Mouse (Mus musculus): ENCODE measurements around the gene Trim40. TPM values are rescaled to one million over a fixed set of nuclear protein-coding genes. Genes with fewer than 3 reads are reported as not detected.

Trim40 gene
- polyA plus RNA-seq, 1 experiment from 2014 or later, result not detected

DNA sequence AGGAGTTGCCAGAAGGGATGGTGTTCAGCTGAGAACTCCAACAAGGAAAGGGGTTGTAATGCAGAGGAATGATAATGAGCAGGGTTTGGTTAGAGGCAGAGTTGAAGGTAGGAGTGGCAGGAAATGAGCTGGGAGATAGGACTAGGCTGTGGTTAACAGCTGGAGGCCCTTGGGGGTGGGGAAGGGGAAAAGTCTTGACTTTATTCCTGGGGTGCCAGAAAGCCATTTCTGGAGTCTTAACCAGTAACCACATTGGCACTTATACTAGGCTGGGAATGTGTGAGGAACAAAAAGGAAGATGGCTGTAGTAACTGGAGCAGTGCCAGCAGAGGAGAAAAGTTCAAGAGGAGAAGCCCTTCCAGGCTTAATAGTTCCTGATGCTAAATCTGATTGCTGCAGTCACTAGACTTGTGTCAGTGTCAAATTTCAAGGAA is 45.6 kb downstream of the Trim40 start:
- ATAC-seq (no peak), DNase-seq (ENCODE audit: low read depth, low spot score) (no peak)
- ChIA-PET POLR2A (interaction anchor here (0.7 kb wide), 1 partner anchor 1582 kb away, joined by 3 read pairs; no protein-coding TSS in a partner anchor), CTCF (interaction anchor here (0.7 to 1.0 kb wide), 3 partner anchors 17 to 28 kb away, joined by 3 to 4 read pairs (median 3); no protein-coding TSS in a partner anchor)
- in situ Hi-C loops (cut with MboI; ENCODE audit: low pct_unique_long_range_greater_than_20kb), result no loop called here
- TF ChIP-seq CTCF (IDR thresholded peaks at IDR 0.05), result no peak
- no peaks in the 10 kb centered on the region for H3K27me3 ChIP-seq

GRCm38 (mm10) chr17:36843696-36844095 is 46.2 kb downstream of the Trim40 start:
- POLR2A ChIA-PET, result interaction anchor here (0.7 kb wide), 1 partner anchor 1582 kb away, joined by 3 read pairs; no protein-coding TSS in a partner anchor
- in situ Hi-C loops (cut with MboI; ENCODE audit: low pct_unique_long_range_greater_than_20kb), result no loop called here
- DNase-seq (ENCODE audit: low read depth, low spot score) (no peak), ATAC-seq (no peak)
- CTCF ChIA-PET, result interaction anchor here (0.7 to 1.6 kb wide), 3 partner anchors 8 to 20 kb away, joined by 3 to 5 read pairs (median 3); no protein-coding TSS in a partner anchor
- no peak for TF ChIP-seq CTCF (IDR thresholded peaks at IDR 0.05)
- no peaks in the 10 kb centered on the region for H3K27me3 ChIP-seq

DNA sequence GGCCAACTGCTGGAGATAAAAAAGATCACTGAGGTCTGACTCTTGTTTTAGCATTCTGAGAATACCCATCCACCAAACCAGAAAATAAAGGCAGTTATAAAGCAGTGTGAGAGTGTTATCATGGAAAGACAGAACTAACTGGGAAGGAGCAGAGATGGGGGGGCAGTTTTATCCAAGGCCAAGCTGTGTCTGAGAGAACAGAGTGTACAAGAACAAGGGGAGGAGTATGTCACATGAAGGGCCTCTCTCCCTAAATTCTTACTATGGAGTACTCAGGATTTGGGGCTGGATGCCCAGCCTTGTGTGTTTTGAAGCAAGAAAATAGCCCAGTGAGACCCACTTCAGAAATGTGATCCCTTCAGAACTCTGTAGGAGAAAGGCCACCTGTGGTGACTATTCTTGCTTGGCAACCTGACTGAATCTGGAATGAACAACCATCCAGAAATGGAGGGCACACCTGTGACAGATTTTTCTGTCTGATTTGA is 48.9 kb downstream of the Trim40 start:
- ChIA-PET POLR2A (no interaction called here), CTCF (no interaction called here)
- in situ Hi-C loops (cut with MboI; ENCODE audit: low pct_unique_long_range_greater_than_20kb), result no loop called here
- ATAC-seq (no peak), DNase-seq (ENCODE audit: low read depth, low spot score) (no peak)
- TF ChIP-seq CTCF (IDR thresholded peaks at IDR 0.05), result no peak
- no peaks in the 10 kb centered on the region for H3K27me3 ChIP-seq

- POLR2A ChIA-PET, result no interaction called here
- ATAC-seq (no peak), DNase-seq (ENCODE audit: low read depth, low spot score) (no peak)
- CTCF ChIA-PET, result interaction anchor here (1.2 kb wide), 1 partner anchor 16 kb away, joined by 3 read pairs; no protein-coding TSS in a partner anchor
- TF ChIP-seq CTCF (IDR thresholded peaks at IDR 0.05), result no peak
- in situ Hi-C loops (cut with MboI; ENCODE audit: low pct_unique_long_range_greater_than_20kb), result no loop called here
- H3K27me3 ChIP-seq, result no peaks in the 10 kb centered on the region
These were observed 50.0 kb downstream of the Trim40 start for GRCm38 (mm10) chr17:36839931-36840330.

DNA sequence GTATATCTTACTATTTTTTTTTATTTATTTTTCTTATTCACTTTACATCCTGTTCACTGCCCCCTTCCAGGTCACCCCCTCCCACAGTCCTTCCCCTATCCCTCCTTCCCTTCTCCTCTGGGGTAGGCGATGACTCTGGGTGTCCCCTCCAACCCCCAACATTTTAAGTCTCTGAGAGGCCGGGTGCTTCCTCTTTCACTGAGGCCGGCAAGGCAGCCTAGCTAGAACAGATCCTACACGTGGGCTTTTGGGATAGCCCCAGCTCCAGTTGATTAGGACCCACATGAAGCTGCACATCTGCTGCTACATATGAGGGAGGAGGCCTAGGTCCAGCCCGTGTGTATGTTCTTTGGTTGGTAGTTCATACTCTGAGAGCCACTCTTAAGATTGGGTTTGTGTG is 50.9 kb downstream of the Trim40 start:
- DNase-seq (ENCODE audit: low read depth, low spot score) (no peak), ATAC-seq (no peak)
- in situ Hi-C loops (cut with MboI; ENCODE audit: low pct_unique_long_range_greater_than_20kb), result no loop called here
- TF ChIP-seq CTCF (IDR thresholded peaks at IDR 0.05), result no peak
- H3K27me3 ChIP-seq, result no peaks in the 10 kb centered on the region
- POLR2A ChIA-PET, result no interaction called here
- CTCF ChIA-PET, result interaction anchor here (1.2 kb wide), 1 partner anchor 15 kb away, joined by 3 read pairs; no protein-coding TSS in a partner anchor

DNA sequence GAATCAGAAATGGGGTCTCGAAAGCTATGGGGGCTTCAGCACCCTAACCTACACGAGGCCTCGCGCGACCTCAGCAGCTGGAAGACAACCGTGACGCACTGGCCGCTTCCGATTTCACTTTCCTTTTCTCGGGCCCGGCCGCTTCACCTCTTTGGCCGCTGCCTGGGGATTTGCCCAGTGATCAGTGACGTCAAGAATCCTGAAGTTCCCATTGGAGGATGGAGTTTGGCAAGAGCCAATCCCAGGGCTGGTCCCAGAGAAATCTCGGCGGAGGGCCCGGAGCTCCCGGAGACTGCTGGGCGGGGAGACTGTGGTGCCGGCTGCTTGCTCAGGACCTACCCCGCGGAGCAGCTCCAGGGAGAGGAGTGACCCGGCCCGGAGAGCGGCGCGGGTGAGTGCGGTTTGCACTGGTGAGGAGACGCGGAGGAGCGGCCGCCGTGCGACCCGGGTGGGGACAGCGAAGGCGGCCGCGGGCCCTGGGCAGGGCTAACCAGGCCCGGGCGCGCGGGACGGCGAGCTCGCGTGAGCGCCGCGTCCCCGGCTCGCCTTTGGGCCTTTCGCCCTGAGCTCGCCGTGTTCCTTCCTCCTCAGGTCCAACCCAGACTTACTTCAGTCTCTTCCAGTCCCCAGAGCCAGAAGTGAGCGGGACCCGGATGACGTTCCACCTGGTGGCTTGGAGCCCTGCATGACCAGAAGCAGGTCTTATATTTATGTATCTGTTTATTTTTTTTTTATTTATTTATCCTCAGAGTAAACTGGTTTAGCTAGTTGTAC is 52.9 kb downstream of the Trim40 start, which contains the start of gene Trim26:
TSS of gene Trim26 (plus strand) at position 261 of the 774 bp plus-strand sequence.
- DNase-seq (ENCODE audit: low read depth, low spot score) (peak; percentile 95), ATAC-seq (peak; percentile 99)
- no peak for TF ChIP-seq CTCF (IDR thresholded peaks at IDR 0.05)
- in situ Hi-C loops (cut with MboI; ENCODE audit: low pct_unique_long_range_greater_than_20kb), result no loop called here
- ChIA-PET POLR2A (interaction anchor here (0.6 to 1.0 kb wide), 2 partner anchors 14 to 43 kb away, joined by 3 read pairs; no protein-coding TSS in a partner anchor), CTCF (interaction anchor here (0.6 to 4.5 kb wide), 5 partner anchors 10 to 59 kb away, joined by 3 to 26 read pairs (median 3); no protein-coding TSS in a partner anchor)
- peaks cover 2% of the 10 kb centered on the region for H3K27me3 ChIP-seq

DNA sequence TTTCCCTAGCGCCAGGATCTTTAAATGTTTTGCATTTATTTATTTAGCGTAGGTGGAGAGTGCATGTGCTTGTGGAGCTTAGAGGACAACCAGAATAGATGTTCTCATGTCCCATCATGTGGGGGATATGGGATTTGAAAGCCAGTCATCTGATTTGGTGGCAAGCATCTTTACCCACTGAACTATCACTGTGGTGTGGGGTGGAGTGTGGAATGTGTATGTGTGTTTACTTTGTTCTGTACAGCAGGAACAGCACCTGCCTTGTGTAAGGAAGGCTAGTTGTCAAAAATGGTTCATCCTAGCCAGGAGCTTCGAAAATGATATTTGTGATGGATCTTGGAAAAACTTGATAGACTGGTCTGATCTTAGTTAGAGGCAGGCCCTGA is 53.5 kb downstream of the Trim40 start:
- no peak for DNase-seq (ENCODE audit: low read depth, low spot score)
- no peak for TF ChIP-seq CTCF (IDR thresholded peaks at IDR 0.05)
- no peak for ATAC-seq
- H3K27me3 ChIP-seq, result peaks cover 8% of the 10 kb centered on the region
- in situ Hi-C loops (cut with MboI; ENCODE audit: low pct_unique_long_range_greater_than_20kb), result no loop called here
- ChIA-PET CTCF (interaction anchor here (0.9 to 4.5 kb wide), 5 partner anchors 10 to 60 kb away, joined by 3 to 26 read pairs (median 3); no protein-coding TSS in a partner anchor), POLR2A (no interaction called here)

- in situ Hi-C loops (cut with MboI; ENCODE audit: low pct_unique_long_range_greater_than_20kb), result no loop called here
- POLR2A ChIA-PET, result interaction anchor here (0.7 kb wide), 1 partner anchor 319 kb away, joined by 3 read pairs; no protein-coding TSS in a partner anchor
- CTCF ChIA-PET, result interaction anchor here (0.7 to 4.5 kb wide), 7 partner anchors 9 to 61 kb away, joined by 3 to 26 read pairs (median 3); no protein-coding TSS in a partner anchor
- no peak for ATAC-seq
- no peak for TF ChIP-seq CTCF (IDR thresholded peaks at IDR 0.05)
- H3K27me3 ChIP-seq, result peaks cover 14% of the 10 kb centered on the region
- DNase-seq (ENCODE audit: low read depth, low spot score), result no peak
These were observed 54.1 kb downstream of the Trim40 start for GRCm38 (mm10) chr17:36835591-36836426.

DNA sequence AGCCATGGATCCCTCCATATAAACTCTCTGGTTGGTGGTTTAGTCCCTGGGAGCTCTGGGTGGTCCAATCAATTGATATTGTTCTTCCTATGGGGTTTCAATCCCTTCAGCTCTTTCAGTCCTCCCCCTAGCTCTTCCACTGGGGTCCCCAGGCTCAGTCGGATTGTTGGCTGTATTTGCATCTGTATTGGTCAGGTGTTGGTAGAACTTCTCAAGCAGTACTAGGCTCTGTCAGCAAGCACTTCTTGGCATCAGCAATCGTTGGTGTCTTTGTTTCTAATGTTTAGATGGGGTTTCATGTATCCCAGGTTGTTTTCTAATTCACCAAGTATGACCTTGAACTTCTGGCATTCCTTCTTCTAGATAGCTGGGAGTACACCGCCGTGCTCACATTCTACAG is 57.2 kb downstream of the Trim40 start:
- no peak for DNase-seq (ENCODE audit: low read depth, low spot score)
- TF ChIP-seq CTCF (IDR thresholded peaks at IDR 0.05), result no peak
- peaks cover 27% of the 10 kb centered on the region for H3K27me3 ChIP-seq
- ChIA-PET CTCF (interaction anchor here (2.5 kb wide), 1 partner anchor 9 kb away, joined by 12 read pairs; no protein-coding TSS in a partner anchor), POLR2A (no interaction called here)
- in situ Hi-C loops (cut with MboI; ENCODE audit: low pct_unique_long_range_greater_than_20kb), result no loop called here
- ATAC-seq, result no peak

Other genes starting within 250 kb of the Trim40 start
- not detected for gene H2-M9, start 247.5 kb downstream of the Trim40 start, polyA plus RNA-seq (2021)
- gene H2-M1, start 217.9 kb downstream of the Trim40 start, polyA plus RNA-seq (2021), result not detected
- not detected for gene H2-M10.5, start 117.2 kb downstream of the Trim40 start, polyA plus RNA-seq (2021)
- gene H2-M10.6, start 78.0 kb downstream of the Trim40 start, polyA plus RNA-seq (2021), result not detected
- gene Trim26, start 53.0 kb downstream of the Trim40 start, polyA plus RNA-seq (2021), result 38.9 TPM
- 0.31 TPM for gene Trim15, start 22.9 kb downstream of the Trim40 start, polyA plus RNA-seq (2021)
- 0.04 TPM for gene Trim10, start 20.5 kb downstream of the Trim40 start, polyA plus RNA-seq (2021)
- not detected for gene Trim31, start 8.0 kb upstream of the Trim40 start, polyA plus RNA-seq (2021)
- gene Rnf39, start 52.8 kb upstream of the Trim40 start, polyA plus RNA-seq (2021), result 0.45 TPM
- 56.1 TPM for gene Ppp1r11, start 61.6 kb upstream of the Trim40 start, polyA plus RNA-seq (2021)
- gene Znrd1, start 68.4 kb upstream of the Trim40 start, polyA plus RNA-seq (2021), result 42.1 TPM
- 10.3 TPM for gene Znrd1as, start 68.5 kb upstream of the Trim40 start, polyA plus RNA-seq (2021)
- not detected for gene 2410137M14Rik, start 91.1 kb upstream of the Trim40 start, polyA plus RNA-seq (2021)
- 0.28 TPM for gene H2-M5, start 99.4 kb upstream of the Trim40 start, polyA plus RNA-seq (2021)
- gene Zfp57, start 111.0 kb upstream of the Trim40 start, polyA plus RNA-seq (2021), result 36.3 TPM
- 0.10 TPM for gene Mog, start 133.3 kb upstream of the Trim40 start, polyA plus RNA-seq (2021)
- 44.4 TPM for gene Gabbr1, start 155.8 kb upstream of the Trim40 start, polyA plus RNA-seq (2021)
- gene Olfr90, start 198.4 kb upstream of the Trim40 start, polyA plus RNA-seq (2021), result not detected
- not detected for gene Olfr91, start 208.2 kb upstream of the Trim40 start, polyA plus RNA-seq (2021)
- gene Olfr92, start 230.0 kb upstream of the Trim40 start, polyA plus RNA-seq (2021), result not detected

Measured in Patski (cell line).